Mouse (Mus musculus): ENCODE data around the gene Gm34653. TPM values are rescaled to one million over a fixed set of nuclear protein-coding genes. Genes with fewer than 3 reads are reported as not detected.
"Not testable (repeated sequence)": the region's sequence is repeated elsewhere in the genome, so short reads cannot be mapped to it uniquely, and the experiment has no call there.

Gm34653 gene
- polyA plus RNA-seq (2014; fragmentation: Nextera tagmentation; extraction: Ambion mirVana): not detected in 2 replicates

- H3K36me3 ChIP-seq (ENCODE audit: control insufficient read depth, insufficient read depth, low read length); H3K27ac ChIP-seq (replicated peaks in 1 of 2; ENCODE audit: control insufficient read depth in 1 of 2, insufficient read depth in 1 of 2, low read depth in 2 of 2, low read length in 2 of 2); H3K9ac ChIP-seq (ENCODE audit: low read length); H3K4me1 ChIP-seq (ENCODE audit: control insufficient read depth in 2 of 2, insufficient read depth in 2 of 2, low read length in 2 of 2); ATAC-seq (ENCODE audit: insufficient number of reproducible peaks, insufficient read depth, low FRiP score, low read depth); H3K4me3 ChIP-seq (ENCODE audit: control insufficient read depth in 1 of 2, insufficient read depth in 1 of 2, low read depth in 1 of 2, low read length in 2 of 2); H3K9me3 ChIP-seq (ENCODE audit: control insufficient read depth, low read length); H3K27me3 ChIP-seq (ENCODE audit: control insufficient read depth, insufficient read depth, low read length); H3K4me2 ChIP-seq (ENCODE audit: low read length): not testable (repeated sequence)
- 68% methylated on average over 11 of the region's 11 CpGs for WGBS
These were observed at the start of gene Gm34653 for GRCm38 (mm10) chr2:34832766-34833457. Gene Gm34653, plus strand, starts transcription at chr2:34833007.

DNA sequence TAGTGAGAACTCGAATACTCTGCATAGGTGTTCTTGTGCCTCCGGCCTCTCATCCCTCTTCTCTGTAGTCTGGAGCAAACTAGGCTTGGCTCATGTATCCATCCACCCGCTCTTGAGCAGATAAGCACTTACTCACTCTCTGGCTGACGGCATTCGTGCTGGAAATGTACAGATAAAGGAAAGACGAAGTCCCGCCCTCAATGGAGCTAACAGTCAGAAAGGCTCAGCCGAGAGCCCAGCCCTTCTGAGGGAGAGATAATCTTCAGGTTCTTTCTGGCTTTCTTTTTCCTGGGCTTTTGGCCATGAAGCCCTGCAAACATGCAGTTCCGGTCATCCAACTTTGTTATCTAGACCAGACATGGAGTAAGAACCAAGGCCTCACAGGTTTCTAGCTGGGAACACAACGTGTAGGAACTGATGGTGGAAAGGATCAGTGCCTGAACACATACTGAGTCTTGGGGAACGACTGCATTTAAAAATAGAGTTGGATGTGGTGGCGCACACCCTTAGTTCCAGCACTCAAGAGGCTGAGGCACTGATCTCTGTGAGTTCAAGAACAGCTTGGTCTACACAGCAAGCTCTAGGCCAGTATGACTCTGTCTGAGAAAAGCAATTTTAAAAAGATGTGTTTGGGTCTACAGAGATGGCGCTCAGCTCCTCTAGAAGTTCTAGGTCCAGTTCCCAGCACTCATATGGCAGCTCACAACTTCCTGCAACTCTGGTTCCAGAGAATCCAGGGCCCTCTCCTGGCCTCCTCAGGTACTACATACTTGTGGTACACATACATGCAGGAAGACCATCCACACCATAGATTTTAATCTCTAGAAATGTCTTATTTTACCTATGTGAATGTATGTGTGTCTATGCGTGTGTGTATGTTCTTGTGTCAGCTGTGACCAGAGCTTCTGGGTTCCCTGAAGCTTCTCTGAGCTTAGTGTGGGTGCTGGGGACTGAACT, 49.5 kb upstream of the Gm34653 start:
- H3K9me3 ChIP-seq (ENCODE audit: control insufficient read depth, low read length): no peaks in the 10 kb centered on the region
- H3K36me3 ChIP-seq (ENCODE audit: control insufficient read depth, insufficient read depth, low read length): peaks cover 60% of the 10 kb centered on the region
- WGBS: 37% methylated on average over 14 of the region's 14 CpGs
- 0 out of 2 replicates have a peak, but pooled peaks have one; percentile 33 for ATAC-seq (ENCODE audit: insufficient number of reproducible peaks, insufficient read depth, low FRiP score, low read depth)
- H3K4me2 ChIP-seq (ENCODE audit: low read length): peak overlapping the region; percentile 9; the same call in 1 of the 2 replicates
- H3K4me1 ChIP-seq (ENCODE audit: control insufficient read depth in 2 of 2, insufficient read depth in 2 of 2, low read length in 2 of 2): 0 out of 4 replicates have a peak, but pooled peaks cover 0 to 8% of the 10 kb centered on the region in 2 experiments
- H3K27me3 ChIP-seq (ENCODE audit: control insufficient read depth, insufficient read depth, low read length): no peaks in the 10 kb centered on the region
- no peak overlapping the region for H3K4me3 ChIP-seq (ENCODE audit: control insufficient read depth in 1 of 2, insufficient read depth in 1 of 2, low read depth in 1 of 2, low read length in 2 of 2)
- peak overlapping the region; percentile 24 to 59 for H3K27ac ChIP-seq (replicated peaks in 1 of 2; ENCODE audit: control insufficient read depth in 1 of 2, insufficient read depth in 1 of 2, low read depth in 2 of 2, low read length in 2 of 2)
- no peak overlapping the region for H3K9ac ChIP-seq (ENCODE audit: low read length)

- Histone ChIP-seq H3K36me3 (ENCODE audit: control insufficient read depth, insufficient read depth, low read length) (peaks cover 52% of the 10 kb centered on the region), H3K27me3 (ENCODE audit: control insufficient read depth, insufficient read depth, low read length) (no peaks in the 10 kb centered on the region), H3K9me3 (ENCODE audit: control insufficient read depth, low read length) (no peaks in the 10 kb centered on the region), H3K4me2 (ENCODE audit: low read length) (no peak overlapping the region), H3K4me1 (ENCODE audit: control insufficient read depth in 2 of 2, insufficient read depth in 2 of 2, low read length in 2 of 2) (peaks cover 4 to 8% of the 10 kb centered on the region in 2 experiments; a peak in 1 of 4 replicates), H3K27ac (replicated peaks in 1 of 2; ENCODE audit: control insufficient read depth in 1 of 2, insufficient read depth in 1 of 2, low read depth in 2 of 2, low read length in 2 of 2) (peak overlapping the region in 1 of 2 experiments; percentile 24; a peak in 1 of 4 replicates), H3K4me3 (ENCODE audit: control insufficient read depth in 1 of 2, insufficient read depth in 1 of 2, low read depth in 1 of 2, low read length in 2 of 2) (no peak overlapping the region), H3K9ac (ENCODE audit: low read length) (no peak overlapping the region)
- 74% methylated on average over 2 of the region's 2 CpGs for WGBS
- ATAC-seq (ENCODE audit: insufficient number of reproducible peaks, insufficient read depth, low FRiP score, low read depth): no peak
These were observed 48.7 kb upstream of the Gm34653 start for GRCm38 (mm10) chr2:34784085-34784484.

- 87% methylated on average over 8 of the region's 8 CpGs for WGBS
- H3K4me1 ChIP-seq (ENCODE audit: control insufficient read depth in 2 of 2, insufficient read depth in 2 of 2, low read length in 2 of 2): peaks cover 0 to 4% of the 10 kb centered on the region in 2 experiments; a peak in 1 of 4 replicates
- no peak for ATAC-seq (ENCODE audit: insufficient number of reproducible peaks, insufficient read depth, low FRiP score, low read depth)
- peaks cover 38% of the 10 kb centered on the region for H3K36me3 ChIP-seq (ENCODE audit: control insufficient read depth, insufficient read depth, low read length)
- no peak overlapping the region for H3K27ac ChIP-seq (replicated peaks in 1 of 2; ENCODE audit: control insufficient read depth in 1 of 2, insufficient read depth in 1 of 2, low read depth in 2 of 2, low read length in 2 of 2)
- no peaks in the 10 kb centered on the region for H3K27me3 ChIP-seq (ENCODE audit: control insufficient read depth, insufficient read depth, low read length)
- no peak overlapping the region for H3K4me3 ChIP-seq (ENCODE audit: control insufficient read depth in 1 of 2, insufficient read depth in 1 of 2, low read depth in 1 of 2, low read length in 2 of 2)
- H3K4me2 ChIP-seq (ENCODE audit: low read length): no peak overlapping the region
- no peak overlapping the region for H3K9ac ChIP-seq (ENCODE audit: low read length)
- H3K9me3 ChIP-seq (ENCODE audit: control insufficient read depth, low read length): no peaks in the 10 kb centered on the region
These were observed 42.5 kb upstream of the Gm34653 start for GRCm38 (mm10) chr2:34790282-34790681.

- H3K27ac ChIP-seq (replicated peaks in 1 of 2; ENCODE audit: control insufficient read depth in 1 of 2, insufficient read depth in 1 of 2, low read depth in 2 of 2, low read length in 2 of 2); H3K4me2 ChIP-seq (ENCODE audit: low read length); H3K4me3 ChIP-seq (ENCODE audit: control insufficient read depth in 1 of 2, insufficient read depth in 1 of 2, low read depth in 1 of 2, low read length in 2 of 2); H3K4me1 ChIP-seq (ENCODE audit: control insufficient read depth in 2 of 2, insufficient read depth in 2 of 2, low read length in 2 of 2); H3K9me3 ChIP-seq (ENCODE audit: control insufficient read depth, low read length); H3K27me3 ChIP-seq (ENCODE audit: control insufficient read depth, insufficient read depth, low read length); H3K9ac ChIP-seq (ENCODE audit: low read length); ATAC-seq (ENCODE audit: insufficient number of reproducible peaks, insufficient read depth, low FRiP score, low read depth): not testable (repeated sequence)
- 92% methylated on average over 2 of the region's 2 CpGs for WGBS
- peaks cover 42% of the 10 kb centered on the region for H3K36me3 ChIP-seq (ENCODE audit: control insufficient read depth, insufficient read depth, low read length)
These were observed 40.3 kb upstream of the Gm34653 start for GRCm38 (mm10) chr2:34792543-34792942.

GRCm38 (mm10) chr2:34794511-34794910, 38.3 kb upstream of the Gm34653 start:
- no peak overlapping the region for H3K4me3 ChIP-seq (ENCODE audit: control insufficient read depth in 1 of 2, insufficient read depth in 1 of 2, low read depth in 1 of 2, low read length in 2 of 2)
- no peak overlapping the region for H3K27ac ChIP-seq (replicated peaks in 1 of 2; ENCODE audit: control insufficient read depth in 1 of 2, insufficient read depth in 1 of 2, low read depth in 2 of 2, low read length in 2 of 2)
- H3K4me2 ChIP-seq (ENCODE audit: low read length): no peak overlapping the region
- peaks cover 42% of the 10 kb centered on the region for H3K36me3 ChIP-seq (ENCODE audit: control insufficient read depth, insufficient read depth, low read length)
- no peaks in the 10 kb centered on the region for H3K9me3 ChIP-seq (ENCODE audit: control insufficient read depth, low read length)
- H3K4me1 ChIP-seq (ENCODE audit: control insufficient read depth in 2 of 2, insufficient read depth in 2 of 2, low read length in 2 of 2): peaks cover 2 to 4% of the 10 kb centered on the region in 2 experiments; a peak in 3 of 4 replicates
- H3K27me3 ChIP-seq (ENCODE audit: control insufficient read depth, insufficient read depth, low read length): no peaks in the 10 kb centered on the region
- WGBS: 88% methylated on average over 2 of the region's 2 CpGs
- no peak for ATAC-seq (ENCODE audit: insufficient number of reproducible peaks, insufficient read depth, low FRiP score, low read depth)
- no peak overlapping the region for H3K9ac ChIP-seq (ENCODE audit: low read length)

DNA sequence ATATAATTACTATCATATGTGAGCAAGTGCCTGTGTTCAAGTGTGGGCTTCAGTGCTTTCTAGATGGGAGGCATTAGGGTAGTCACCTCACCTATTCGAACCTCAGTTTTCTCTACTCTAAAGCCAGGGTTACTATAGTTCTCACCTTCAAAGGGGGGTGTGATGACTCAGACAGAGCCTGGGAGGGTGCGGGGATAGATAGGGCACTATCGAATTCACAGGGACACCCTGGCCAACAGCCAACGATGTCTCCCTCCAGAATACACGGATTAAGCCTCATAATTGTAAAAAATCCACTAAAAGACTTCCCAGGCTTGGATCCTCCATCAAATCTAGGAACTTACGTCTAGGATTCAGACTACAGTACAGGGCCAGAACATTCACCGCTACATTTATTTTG, 37.4 kb upstream of the Gm34653 start:
- ATAC-seq (ENCODE audit: insufficient number of reproducible peaks, insufficient read depth, low FRiP score, low read depth): no peak
- H3K4me1 ChIP-seq (ENCODE audit: control insufficient read depth in 2 of 2, insufficient read depth in 2 of 2, low read length in 2 of 2): peaks cover 5 to 9% of the 10 kb centered on the region in 2 experiments

More for the DNA sequence above, 37.4 kb upstream of the Gm34653 start:
- no peak overlapping the region for H3K9ac ChIP-seq (ENCODE audit: low read length)
- H3K4me2 ChIP-seq (ENCODE audit: low read length): no peak overlapping the region
- no peak overlapping the region for H3K4me3 ChIP-seq (ENCODE audit: control insufficient read depth in 1 of 2, insufficient read depth in 1 of 2, low read depth in 1 of 2, low read length in 2 of 2)
- H3K36me3 ChIP-seq (ENCODE audit: control insufficient read depth, insufficient read depth, low read length): peaks cover 37% of the 10 kb centered on the region
- WGBS: 82% methylated on average over 7 of the region's 7 CpGs
- H3K9me3 ChIP-seq (ENCODE audit: control insufficient read depth, low read length): no peaks in the 10 kb centered on the region
- H3K27ac ChIP-seq (replicated peaks in 1 of 2; ENCODE audit: control insufficient read depth in 1 of 2, insufficient read depth in 1 of 2, low read depth in 2 of 2, low read length in 2 of 2): no peak overlapping the region
- no peaks in the 10 kb centered on the region for H3K27me3 ChIP-seq (ENCODE audit: control insufficient read depth, insufficient read depth, low read length)
